Mouse (Mus musculus): ENCODE results near the gene Nr1i3. TPM values are rescaled to one million over a fixed set of nuclear protein-coding genes. Genes with fewer than 3 reads are reported as not detected.

Nr1i3 gene
- polyA plus RNA-seq, 1 experiment = 0.23 TPM

- Histone ChIP-seq H3K4me3 (replicated peaks; ENCODE audit: insufficient read depth, low read depth, low read length) (peak within 1 kb of the TSS; percentile 71), H3K4me1 (ENCODE audit: control insufficient read depth, insufficient read depth, low read length) (no peaks in the 10 kb centered on the region), H3K27me3 (ENCODE audit: control insufficient read depth, insufficient read depth, low read length) (no peaks in the 10 kb centered on the region), H3K27ac (ENCODE audit: insufficient read depth, low read length) (peak within 1 kb of the TSS; percentile 27; the same call in 1 of the 2 replicates)
- DNase-seq = peak; percentile 97 to 99
- peak; percentile 99 for TF ChIP-seq POLR2A (IDR thresholded peaks at IDR 0.05; ENCODE audit: borderline replicate concordance, insufficient read depth, low read length)
- no peak for TF ChIP-seq CTCF (IDR thresholded peaks at IDR 0.05; ENCODE audit: borderline replicate concordance, insufficient read depth, low read depth, low read length)
- WGBS = 3% methylated on average over 36 of the region's 36 CpGs
These were observed 56.2 kb downstream of the Nr1i3 start, which contains the start of gene B4galt3 for GRCm38 (mm10) chr1:171269848-171270572. B4galt3 (plus strand) TSS chr1:171270328.

Other genes starting within 250 kb of the Nr1i3 start
- gene Fcgr2b, start 237.4 kb upstream of the Nr1i3 start, polyA plus RNA-seq (2012; rRNA removed) = 2.0 and 2.4 TPM in 2 replicates
- gene Fcgr4, start 195.1 kb upstream of the Nr1i3 start, polyA plus RNA-seq (2012; rRNA removed) = 0.18 and 0.22 TPM in 2 replicates
- gene Fcgr3, start 149.0 kb upstream of the Nr1i3 start, polyA plus RNA-seq (2012; rRNA removed) = 5.2 and 6.0 TPM in 2 replicates
- gene Cfap126, start 100.1 kb upstream of the Nr1i3 start, polyA plus RNA-seq (2012; rRNA removed) = 5.6 and 8.0 TPM in 2 replicates
- gene Sdhc, start 63.4 kb upstream of the Nr1i3 start, polyA plus RNA-seq (2012; rRNA removed) = 302 and 305 TPM in 2 replicates
- 0.16 and 0.34 TPM in 2 replicates for gene Mpz, start 63.3 kb upstream of the Nr1i3 start, polyA plus RNA-seq (2012; rRNA removed)
- gene Pcp4l1, start 17.7 kb upstream of the Nr1i3 start, polyA plus RNA-seq (2012; rRNA removed) = 195 and 252 TPM in 2 replicates
- gene Tomm40l, start 8.5 kb downstream of the Nr1i3 start, polyA plus RNA-seq (2012; rRNA removed) = 85.5 and 92.7 TPM in 2 replicates
- 4.1 and 6.3 TPM in 2 replicates for gene Apoa2, start 11.1 kb downstream of the Nr1i3 start, polyA plus RNA-seq (2012; rRNA removed)
- gene Fcer1g, start 20.4 kb downstream of the Nr1i3 start, polyA plus RNA-seq (2012; rRNA removed) = 12.4 and 13.2 TPM in 2 replicates
- 26.1 and 29.8 TPM in 2 replicates for gene Adamts4, start 36.5 kb downstream of the Nr1i3 start, polyA plus RNA-seq (2012; rRNA removed)
- 282 and 283 TPM in 2 replicates for gene Ndufs2, start 37.4 kb downstream of the Nr1i3 start, polyA plus RNA-seq (2012; rRNA removed)
- gene B4galt3, start 56.4 kb downstream of the Nr1i3 start, polyA plus RNA-seq (2012; rRNA removed) = 69.6 and 72.2 TPM in 2 replicates
- gene Ppox, start 67.2 kb downstream of the Nr1i3 start, polyA plus RNA-seq (2012; rRNA removed) = 76.9 and 81.2 TPM in 2 replicates
- 76.6 and 77.5 TPM in 2 replicates for gene Usp21, start 74.0 kb downstream of the Nr1i3 start, polyA plus RNA-seq (2012; rRNA removed)
- gene Ufc1, start 81.1 kb downstream of the Nr1i3 start, polyA plus RNA-seq (2012; rRNA removed) = 96.4 and 109 TPM in 2 replicates
- 54.4 and 56.4 TPM in 2 replicates for gene Dedd, start 115.2 kb downstream of the Nr1i3 start, polyA plus RNA-seq (2012; rRNA removed)
- 68.2 TPM in 2 replicates for gene Nit1, start 131.7 kb downstream of the Nr1i3 start, polyA plus RNA-seq (2012; rRNA removed)
- gene Pfdn2, start 131.7 kb downstream of the Nr1i3 start, polyA plus RNA-seq (2012; rRNA removed) = 129 and 135 TPM in 2 replicates
- gene Klhdc9, start 146.8 kb downstream of the Nr1i3 start, polyA plus RNA-seq (2012; rRNA removed) = 7.9 and 8.2 TPM in 2 replicates
- gene Nectin4, start 156.1 kb downstream of the Nr1i3 start, polyA plus RNA-seq (2012; rRNA removed) = 11.9 and 12.5 TPM in 2 replicates
- 0.65 and 0.68 TPM in 2 replicates for gene Arhgap30, start 175.0 kb downstream of the Nr1i3 start, polyA plus RNA-seq (2012; rRNA removed)
- gene Usf1, start 197.3 kb downstream of the Nr1i3 start, polyA plus RNA-seq (2012; rRNA removed) = 98.7 and 107 TPM in 2 replicates
- 2.2 and 3.2 TPM in 2 replicates for gene Tstd1, start 204.9 kb downstream of the Nr1i3 start, polyA plus RNA-seq (2012; rRNA removed)
- 8.7 and 10.1 TPM in 2 replicates for gene F11r, start 223.6 kb downstream of the Nr1i3 start, polyA plus RNA-seq (2012; rRNA removed)

Data from cerebellum, adult 2 months (tissue).